Mouse (Mus musculus) layer of hippocampus, postnatal 25 days (tissue): ENCODE data around the gene Map1a. TPM values are rescaled to one million over a fixed set of nuclear protein-coding genes. Genes with fewer than 3 reads are reported as not detected.

ENCODE experiments used
- DNase-seq, 2 experiments: peaks; one replicate each; pipeline ENCODE4 v3.0.0; 2022; ENCODE audit warnings: mixed read lengths in 2 of 2, low spot score in 1 of 2; ENCODE audit errors: extremely low spot score in 1 of 2
- total RNA-seq, 2 experiments: library from RNA; stranded (reverse); gene quantifications; 2 replicates each; pipeline ENCODE4 v1.2.3; 2021

Map1a gene
- 100 to 1,000 TPM; 513 to 580 TPM for total RNA-seq

DNA sequence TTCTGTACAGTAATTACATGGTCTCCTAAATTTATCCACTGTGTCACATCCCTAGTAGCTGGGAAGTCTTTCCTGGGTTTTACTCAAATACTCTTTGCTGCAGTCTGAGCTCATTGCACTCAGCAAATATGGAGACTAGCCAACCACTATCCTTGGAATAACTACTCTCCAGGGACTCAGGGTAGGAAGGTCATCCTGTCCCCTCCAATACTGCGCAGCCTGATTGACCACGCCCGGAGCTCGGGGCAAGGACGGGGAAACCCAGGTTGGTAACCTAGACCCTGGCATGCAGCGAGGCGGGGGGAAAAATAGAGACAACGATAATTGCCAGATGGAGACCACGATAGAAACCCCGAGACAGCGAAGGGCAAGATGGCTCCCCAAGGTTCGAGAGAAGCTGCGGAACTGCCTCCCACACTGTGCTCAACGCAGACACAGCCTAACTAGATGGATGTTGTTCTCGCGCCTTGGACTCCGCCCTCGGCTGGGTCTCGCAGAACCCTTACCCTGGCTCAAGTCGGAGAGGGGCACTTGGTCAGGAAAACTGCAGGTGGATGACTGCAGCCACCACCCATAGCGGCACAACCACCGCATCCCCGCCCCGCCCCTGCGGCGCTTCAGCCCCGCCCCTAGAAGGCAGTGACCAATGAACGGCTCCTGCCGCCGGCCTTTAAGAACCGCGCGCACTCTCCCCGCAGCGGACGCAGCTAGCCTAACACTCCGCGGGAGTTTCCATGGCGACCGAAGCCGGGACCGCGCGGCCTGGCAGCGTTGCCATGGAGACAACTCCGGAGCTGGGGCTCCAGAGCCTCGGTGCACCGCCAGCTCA, at the start of gene Map1a:
Gene Map1a (plus strand): TSS at position 700 of the 829 bp plus-strand sequence.
- peak; percentile 85 to 89 for DNase-seq

DNA sequence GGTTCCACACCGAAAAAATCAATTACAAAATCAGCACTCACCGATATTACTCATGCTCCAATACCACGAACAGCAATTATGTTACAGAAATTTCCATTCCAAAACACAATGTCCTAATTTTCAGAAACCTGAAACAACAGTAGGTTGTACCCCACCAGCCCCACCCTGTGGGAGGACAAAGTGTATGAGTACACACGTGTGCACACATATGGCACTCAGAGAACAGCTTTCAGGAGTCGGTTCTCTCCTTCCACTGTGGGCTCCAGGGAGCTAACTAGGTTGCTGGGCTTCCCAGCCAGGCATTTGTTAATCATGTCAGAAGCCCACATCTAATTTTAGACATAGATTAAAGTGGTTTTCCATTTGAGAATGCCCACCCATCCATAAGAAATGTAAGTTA, 45.3 kb upstream of the Map1a start:
- DNase-seq = peak in 1 of 2 experiments; percentile 17

DNA sequence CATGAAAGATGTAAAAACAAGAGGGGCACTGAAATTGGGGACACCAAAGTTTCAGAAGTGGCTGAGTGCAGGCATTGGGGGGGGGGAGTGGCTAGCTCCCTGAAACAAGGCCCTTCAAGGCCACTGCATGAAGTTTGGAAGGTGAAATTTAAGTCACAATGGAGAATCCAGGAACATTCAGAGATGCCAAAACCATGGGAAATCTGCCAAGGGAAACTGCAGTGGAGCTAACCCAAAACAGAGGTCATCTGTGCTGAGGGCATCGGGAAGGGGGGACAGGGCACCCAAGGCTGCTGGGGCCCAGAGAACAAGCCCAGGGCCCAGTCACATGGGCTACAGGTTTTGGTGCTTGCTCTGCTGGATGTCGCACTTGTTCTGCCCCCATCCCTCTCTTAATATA, 39.6 kb upstream of the Map1a start:
- no peak for DNase-seq

DNA sequence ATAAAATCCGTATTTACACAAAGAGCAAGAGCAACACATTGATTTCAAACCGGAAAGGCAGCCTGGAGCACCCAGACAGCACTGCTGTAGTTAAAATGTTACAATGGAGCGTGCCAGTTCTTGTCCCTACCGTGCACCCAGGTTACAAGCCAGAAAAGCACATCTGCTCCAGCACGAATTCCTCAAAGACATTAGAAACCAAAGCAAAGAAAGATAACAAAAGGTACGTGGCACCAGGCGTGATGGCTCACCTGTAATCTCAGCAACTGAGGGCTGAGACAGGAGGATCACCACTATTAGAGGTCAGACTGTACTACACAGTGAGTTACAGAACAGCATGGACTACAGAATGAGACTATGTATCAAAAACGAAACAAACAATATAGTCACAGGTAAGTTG, 21.0 kb upstream of the Map1a start:
- no peak for DNase-seq

DNA sequence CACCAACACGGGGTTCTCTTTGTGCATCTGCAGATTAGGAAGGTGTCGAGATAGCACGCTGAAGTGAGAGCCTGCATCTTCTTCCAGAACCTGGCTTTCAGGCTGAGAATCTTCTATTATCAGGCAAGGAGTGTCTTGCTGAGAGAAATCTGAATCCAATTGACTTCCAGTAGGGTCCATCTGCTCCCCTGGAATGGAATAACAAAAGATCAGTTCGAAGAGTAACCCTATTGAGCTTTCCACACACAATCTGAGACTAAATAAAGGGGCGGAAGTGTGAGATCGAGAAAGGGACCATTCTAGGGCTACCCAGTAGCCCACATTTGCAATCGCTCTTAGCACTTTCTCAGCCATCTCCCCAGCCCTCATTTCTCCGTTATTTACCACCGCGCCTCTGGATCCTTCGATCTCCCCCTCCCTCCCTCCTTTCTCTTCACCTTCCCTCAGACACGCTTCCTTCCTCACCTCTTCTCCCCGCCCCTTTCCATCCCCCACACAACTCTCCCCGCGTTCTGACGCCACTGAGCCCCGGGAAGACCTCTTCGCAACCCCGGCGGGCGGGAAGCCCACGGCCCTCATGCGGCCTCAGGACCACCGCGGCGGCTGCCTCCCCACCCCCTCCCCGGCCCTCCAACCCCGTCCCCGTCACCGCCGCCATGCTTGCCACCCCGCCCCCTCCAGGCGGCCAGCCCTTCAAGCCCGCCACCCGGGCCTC, 18.7 kb upstream of the Map1a start:
- DNase-seq = no peak

DNA sequence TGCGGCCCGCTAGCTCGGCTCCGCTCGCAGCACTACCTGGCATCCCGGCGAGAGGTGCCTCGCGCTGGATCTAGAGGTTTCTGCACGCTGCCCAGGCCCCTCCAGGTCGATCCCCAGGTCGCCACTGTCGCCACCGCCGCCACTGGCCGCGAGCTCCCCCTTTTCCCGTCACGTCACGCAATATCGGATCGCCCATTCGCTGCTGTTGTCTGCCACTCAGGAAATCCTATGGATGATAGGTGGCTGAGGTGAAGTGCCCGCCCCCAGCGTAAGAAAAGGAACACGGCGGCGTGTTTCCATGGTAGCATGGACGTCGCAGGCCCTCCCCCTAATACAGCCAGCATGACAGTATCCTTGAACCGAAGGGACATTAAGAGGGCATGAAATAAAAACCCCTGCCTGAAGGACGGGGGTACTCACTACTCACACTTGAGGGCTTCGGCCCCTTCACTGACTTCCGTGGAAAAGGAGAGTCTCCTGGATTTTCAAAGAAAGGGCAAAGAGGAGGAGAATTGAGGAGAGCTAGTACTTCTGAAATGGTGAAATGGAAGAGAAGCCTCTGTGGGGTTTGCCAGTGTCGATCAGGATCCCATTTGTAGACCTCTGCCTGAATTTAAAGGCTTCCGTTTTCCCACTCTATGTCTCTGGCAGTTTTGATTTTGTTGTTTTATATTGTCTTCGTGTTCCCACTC, 18.0 kb upstream of the Map1a start, which contains the start of gene Trp53bp1:
Gene Trp53bp1 (minus strand): TSS at position 172 of the 692 bp plus-strand sequence.
- peak; percentile 90 to 91 for DNase-seq

DNA sequence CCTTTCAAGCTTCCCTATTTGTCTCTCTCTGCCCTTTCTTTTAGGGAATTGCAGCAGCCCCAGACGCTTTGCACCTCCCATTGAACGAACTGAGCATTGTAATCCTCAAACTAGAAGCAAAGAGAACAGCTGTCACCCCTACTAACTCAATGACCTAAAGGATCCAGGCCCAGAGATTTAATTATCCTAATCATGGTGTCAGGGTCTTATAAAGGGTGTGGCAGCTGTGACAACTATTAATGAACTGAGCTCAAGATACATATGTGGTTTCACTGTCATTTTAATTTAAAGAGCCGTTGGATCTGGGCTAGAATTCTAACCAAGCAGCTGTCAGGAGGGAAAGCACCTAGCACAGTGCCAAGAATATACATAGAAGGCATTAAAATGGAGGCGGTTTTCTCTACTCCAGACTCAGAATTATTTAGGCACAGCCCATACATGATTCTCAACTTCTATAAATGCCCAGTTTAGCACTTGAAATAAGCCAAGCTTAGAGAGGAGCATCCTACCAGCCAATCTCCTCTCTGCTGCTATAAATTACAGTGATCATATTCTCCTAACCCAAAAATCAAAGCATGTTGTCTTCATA, 17.4 kb upstream of the Map1a start:
- no peak for DNase-seq

DNA sequence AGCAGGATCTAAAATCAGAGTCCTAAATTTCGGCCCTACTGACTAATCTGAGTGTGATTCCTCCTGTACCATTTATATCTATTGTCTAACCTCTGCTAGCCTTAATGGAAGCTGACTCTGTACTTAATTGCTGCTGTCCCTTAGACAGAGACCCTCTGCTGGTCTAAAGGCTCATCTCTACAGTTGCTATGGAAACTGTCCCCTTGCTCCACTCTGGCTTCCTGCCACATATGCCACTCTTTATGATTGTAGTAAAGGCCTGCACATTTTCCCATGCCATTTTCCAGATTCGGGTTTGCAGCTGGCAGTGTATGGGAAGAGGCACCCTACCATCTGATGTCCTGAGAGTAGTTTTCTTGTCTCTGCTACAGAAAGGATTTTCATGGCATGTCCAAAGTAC, 1.6 kb upstream of the Map1a start:
- DNase-seq = no peak

DNA sequence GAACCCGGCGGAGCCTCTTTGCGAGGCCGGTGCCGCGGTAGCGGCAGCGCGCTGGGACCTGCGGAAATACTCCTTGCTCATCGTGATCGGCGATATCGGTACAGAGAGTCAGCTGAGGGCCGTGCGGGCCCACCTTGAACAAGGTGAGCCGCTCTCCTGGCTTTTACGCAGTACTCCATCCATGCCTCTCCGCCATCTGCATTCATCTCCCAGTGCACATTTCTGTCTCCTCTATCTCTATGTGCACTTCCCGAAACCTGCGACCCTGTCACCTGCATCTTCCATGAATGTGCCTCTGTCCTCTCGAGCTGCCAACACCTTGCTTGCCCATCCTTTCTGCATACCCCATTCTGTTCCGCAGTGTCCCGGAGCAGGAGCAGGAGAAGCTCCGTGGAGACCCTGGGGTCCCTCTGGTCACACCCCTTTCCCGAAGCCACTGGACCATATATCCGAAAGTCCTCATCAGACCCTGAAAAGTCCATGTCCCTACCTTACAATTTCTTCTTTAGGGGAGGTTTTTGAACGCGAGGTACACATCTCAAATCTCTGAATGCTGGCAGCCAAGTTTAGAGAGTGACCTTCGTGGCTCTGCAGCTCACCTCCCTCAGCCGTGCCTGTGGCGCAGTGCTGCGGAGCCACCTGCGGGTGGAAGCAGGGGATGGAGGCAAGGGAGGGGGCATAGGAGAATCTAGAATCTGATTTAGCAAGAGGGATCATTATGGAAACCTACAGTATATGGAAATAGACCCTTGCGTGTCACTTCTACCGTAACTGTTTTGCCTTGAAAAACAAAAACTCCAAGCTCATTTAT, 535 bp downstream of the Map1a start:
- DNase-seq = peak in 1 of 2 experiments; percentile 13

DNA sequence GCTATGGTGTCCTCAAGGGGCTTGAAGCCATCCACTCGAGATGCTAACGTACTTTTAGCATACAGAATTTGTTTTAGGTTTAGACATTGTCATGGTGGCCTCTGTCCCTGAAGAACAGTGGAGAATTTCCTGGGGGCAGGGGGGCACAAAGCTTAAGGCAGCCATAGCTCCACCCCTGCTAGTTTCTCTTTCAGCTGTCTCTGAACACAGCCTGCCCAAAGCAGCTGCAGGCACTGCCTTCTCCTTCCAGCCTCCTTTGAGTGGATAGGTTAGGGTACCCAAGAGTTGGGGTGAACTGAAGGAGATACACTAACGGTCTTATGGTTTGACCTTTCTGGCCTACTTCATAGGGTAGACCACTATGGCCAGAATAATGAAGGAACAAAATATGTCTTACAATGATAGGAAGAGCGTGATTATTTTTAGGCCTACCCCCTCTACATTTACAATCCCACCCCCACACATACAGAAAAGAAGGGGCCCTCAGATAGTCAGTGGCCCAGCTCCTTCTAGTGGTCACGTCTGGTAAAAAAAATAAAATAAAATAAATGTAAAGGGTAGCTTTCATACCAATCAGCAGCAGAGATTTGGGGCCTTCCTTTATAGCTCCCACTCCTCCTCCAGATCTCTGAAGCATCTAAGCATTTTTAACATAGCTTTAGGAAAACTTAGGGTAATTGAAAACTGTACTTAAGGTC, 3.1 kb downstream of the Map1a start:
- no peak for DNase-seq

DNA sequence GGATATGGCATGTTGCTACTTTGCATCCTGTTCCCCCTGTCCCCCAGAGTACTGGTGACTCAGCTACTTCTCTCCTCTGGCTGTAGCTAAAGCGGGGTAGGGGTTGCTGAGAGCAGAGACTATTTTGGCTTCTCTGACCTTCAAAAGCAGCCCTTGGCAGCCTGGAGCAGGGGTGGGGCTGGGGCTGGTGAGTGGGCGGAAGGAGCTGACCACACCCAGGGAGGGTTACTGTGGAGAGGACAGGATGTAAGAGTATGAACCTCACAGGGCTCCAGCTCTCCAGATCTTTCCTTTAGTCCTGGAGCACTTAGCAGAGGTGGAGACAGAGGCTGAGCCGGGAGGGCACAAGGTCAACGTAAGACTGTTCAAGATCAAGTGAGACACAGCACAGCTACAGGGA, 4.8 kb downstream of the Map1a start:
- no peak for DNase-seq

DNA sequence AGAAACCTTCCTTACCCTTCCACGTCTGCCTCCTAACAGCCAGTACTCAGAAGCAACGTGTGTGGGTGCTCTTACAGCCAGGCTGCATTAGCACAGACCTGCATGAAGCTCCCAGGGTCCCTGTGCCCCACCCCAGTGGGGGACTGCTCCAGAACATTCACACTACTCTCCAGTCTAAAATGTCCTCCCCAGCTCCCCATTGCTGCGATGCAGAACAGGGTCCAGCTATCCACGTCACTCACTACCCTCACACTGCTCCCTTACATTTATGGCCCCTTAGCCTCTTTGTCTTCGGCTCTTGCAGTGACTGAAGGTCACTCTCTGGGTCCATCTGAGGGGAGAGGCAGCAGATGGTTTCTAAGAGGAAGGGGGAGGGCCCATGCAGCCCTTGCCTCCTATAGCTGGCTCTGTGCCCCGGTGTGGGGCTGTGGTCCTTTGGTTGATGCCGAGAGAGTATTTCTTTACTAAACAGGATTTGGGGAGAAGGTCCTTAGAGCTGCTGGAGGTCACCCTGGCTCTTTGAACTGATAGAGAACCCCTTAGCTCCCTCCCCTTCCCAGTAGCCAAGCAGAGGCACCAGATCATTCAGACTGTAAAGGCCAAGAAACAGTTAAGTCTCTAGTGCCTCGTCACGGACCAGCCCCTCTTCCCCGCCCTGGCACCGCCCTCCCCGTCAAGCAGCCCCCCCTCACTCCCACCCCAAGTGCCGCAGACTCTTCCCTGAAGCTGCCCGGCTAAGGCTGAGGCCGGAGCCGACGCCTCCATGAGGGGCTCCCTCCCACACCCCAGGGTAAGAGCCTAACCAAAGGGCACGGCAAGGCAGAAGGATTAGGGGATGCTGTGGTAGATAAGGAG, 5.6 kb downstream of the Map1a start:
- peak; percentile 71 to 74 for DNase-seq

DNA sequence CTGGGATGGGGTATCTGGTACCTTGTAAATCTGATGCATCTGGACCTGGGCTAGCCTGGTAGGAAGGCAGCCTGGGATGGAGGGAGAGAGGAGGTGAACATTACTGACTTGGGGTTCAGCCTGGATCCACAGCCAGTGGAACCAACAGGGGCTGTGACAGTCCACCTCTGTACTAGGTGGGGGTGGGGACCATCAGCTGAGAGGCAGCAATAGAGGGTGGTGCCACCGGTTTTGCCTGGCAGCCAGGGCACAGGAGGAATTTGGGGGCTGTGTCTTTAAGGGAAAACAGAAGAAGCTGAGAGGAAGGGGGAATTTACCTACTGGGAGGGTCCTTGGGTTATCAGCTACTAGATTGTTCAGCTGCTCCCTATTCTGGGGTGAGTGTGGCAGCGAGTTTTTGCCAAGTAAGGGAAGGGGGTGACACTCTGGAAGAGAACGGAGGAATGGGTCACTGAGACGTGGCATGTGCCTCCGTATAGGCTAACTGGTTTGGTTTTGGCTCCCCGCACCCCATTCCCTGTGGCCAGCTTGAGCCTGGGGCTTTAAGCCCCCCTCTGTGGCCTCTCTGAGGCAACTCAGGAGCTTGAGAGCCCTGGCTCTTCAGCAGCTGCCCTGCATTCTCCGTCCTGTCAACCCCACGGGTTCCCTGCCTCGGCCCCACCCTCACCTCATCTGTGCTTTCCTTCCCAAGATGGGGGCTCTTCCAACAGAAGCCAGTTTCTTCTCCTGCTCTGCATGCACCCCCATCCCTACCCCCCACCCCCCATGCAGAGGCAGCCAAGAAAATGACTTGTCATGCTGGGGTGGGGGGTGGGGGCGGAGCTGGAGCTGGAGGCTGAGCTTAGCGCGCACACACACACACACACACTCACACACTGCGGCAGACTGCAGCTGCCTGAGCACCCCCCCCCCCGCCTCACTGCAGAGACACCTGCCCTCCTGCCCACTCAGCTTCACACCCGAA, 6.5 kb downstream of the Map1a start:
- peak; percentile 51 to 53 for DNase-seq

DNA sequence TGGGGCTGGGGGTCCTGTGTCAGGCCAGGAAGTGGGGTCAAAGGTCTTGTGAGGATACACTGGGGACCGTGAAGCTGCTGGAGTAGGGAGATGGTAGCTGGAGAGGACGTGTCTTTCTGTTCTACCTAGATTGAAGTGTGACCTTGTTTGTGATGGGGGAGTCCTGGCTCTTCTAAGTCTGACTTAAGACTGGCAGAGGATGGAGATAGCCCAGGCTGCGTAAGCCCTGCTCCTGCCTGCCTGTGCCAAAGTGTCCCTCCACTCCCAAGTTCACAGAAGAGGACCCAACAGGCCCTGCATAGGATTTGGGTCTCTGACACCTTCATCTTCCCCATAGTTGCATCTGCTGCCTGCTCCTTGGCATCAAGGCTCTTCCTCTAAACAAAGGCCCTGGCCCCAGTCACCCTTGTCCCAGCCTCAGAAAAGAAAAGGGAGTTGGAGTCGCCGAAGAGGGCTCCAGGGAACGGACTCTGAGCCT, 7.4 kb downstream of the Map1a start:
- DNase-seq = peak; percentile 10 to 18

DNA sequence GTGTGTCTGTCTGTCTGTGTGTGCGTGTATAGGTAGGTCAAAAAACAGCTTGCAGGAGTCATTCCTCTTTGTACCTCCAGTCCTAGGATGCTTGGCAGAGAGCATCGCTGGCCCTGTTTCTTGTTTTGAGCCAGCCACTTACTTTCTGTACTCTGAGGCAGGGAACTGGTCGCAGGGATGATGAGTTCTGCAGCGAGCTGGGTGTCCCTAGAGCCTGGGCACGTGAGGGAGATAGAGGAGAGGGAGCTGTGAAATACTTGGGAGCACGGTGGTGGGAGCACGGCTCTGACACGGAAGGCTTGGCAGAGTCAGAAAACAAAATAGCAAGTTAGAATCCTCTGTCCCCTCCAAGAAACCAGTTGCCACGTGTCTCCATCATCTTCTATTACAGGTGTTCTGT, 8.3 kb downstream of the Map1a start:
- DNase-seq = peak in 1 of 2 experiments; percentile 17

DNA sequence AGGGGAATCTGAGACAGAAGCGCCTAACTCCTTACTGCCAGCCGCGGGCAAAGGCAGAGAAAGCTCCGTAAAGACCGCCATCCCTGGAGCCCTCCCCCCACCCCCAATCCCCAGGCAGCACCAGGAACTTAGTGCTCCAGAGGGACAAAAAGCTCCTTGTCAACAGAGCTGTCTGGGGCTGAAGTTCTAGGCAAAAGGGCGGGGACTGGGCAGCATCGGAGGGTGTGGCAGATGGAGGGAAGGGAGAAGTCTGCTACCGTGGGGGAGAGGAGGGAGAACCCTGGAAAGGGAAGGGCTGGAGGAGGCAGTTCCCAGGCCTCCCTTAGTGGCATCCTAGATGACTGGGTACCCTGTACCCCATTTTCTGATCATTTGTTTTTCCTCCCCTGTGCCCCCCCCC, 8.7 kb downstream of the Map1a start:
- DNase-seq = no peak

DNA sequence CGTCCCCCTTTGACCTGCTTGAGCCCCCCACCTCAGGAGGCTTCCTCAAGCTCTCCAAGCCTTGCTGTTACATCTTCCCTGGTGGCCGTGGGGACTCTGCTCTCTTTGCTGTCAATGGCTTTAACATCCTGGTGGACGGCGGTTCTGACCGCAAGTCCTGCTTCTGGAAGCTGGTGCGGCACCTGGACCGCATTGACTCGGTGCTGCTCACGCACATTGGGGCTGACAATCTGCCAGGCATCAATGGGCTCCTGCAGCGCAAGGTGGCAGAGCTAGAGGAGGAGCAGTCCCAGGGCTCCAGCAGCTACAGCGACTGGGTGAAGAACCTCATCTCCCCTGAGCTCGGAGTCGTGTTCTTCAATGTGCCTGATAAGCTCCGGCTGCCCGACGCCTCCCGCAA, 10.1 kb downstream of the Map1a start:
- DNase-seq = no peak
